Mouse (Mus musculus) kidney, embryonic 15.5 days (tissue): ENCODE measurements around the gene Zbtb34. TPM values are rescaled to one million over a fixed set of nuclear protein-coding genes. Genes with fewer than 3 reads are reported as not detected.
A peak's percentile ranks its signal among the peaks of the same experiment; 100 is the strongest.

Source experiments
- ATAC-seq: fragments of 200-750 bp; cut with Nextera tagmentation; replicated peaks from 2 replicates; pipeline ENCODE4 v1.8.0; 2017; ENCODE audit warnings: moderate TSS enrichment; ENCODE audit not compliant: low FRiP score
- H3K27ac ChIP-seq: fragments of 300-500 bp; sonication (generic); 2 replicates; pipeline ENCODE4 v1.5.1; 2015; ENCODE audit warnings: mild to moderate bottlenecking, inconsistent platforms
- H3K27me3 ChIP-seq: fragments of 300-500 bp; sonication (generic); 2 replicates; pipeline ENCODE4 v1.6.1; 2015; ENCODE audit warnings: inconsistent platforms
- H3K36me3 ChIP-seq: fragments of 300-500 bp; sonication (generic); 2 replicates; pipeline ENCODE4 v1.6.1; 2015; ENCODE audit warnings: inconsistent platforms
- H3K4me1 ChIP-seq: fragments of 300-500 bp; sonication (generic); 2 replicates; pipeline ENCODE4 v1.6.1; 2015; ENCODE audit warnings: inconsistent platforms
- H3K4me2 ChIP-seq: fragments of 300-500 bp; sonication (generic); 2 replicates; pipeline ENCODE4 v1.6.1; 2015; ENCODE audit warnings: moderate library complexity, mild to moderate bottlenecking, inconsistent platforms
- H3K4me3 ChIP-seq: fragments of 300-500 bp; sonication (generic); replicated peaks from 2 replicates; pipeline ENCODE4 v1.5.1; 2015; ENCODE audit warnings: mild to moderate bottlenecking, inconsistent platforms
- H3K9ac ChIP-seq: fragments of 300-500 bp; sonication (generic); 2 replicates; pipeline ENCODE4 v1.6.1; 2015; ENCODE audit warnings: mild to moderate bottlenecking, inconsistent platforms
- H3K9me3 ChIP-seq: fragments of 300-500 bp; sonication (generic); replicated peaks from 2 replicates; pipeline ENCODE4 v1.6.1; 2016; ENCODE audit warnings: inconsistent platforms
- WGBS: fragments of 180-500 bp; shearing (Covaris S2); methylation state at CpG from one replicate; pipeline ENCODE4 v1.1.7; 2015; ENCODE audit warnings: mixed read lengths; 5-methylcytosine and 5-hydroxymethylcytosine counted together
- microRNA-seq: library from miRNA; unstranded; fragments of <30 nt; microRNA quantifications from one replicate; pipeline ENCODE4, GENCODE M21; 2016
- polyA plus RNA-seq: library from polyadenylated mRNA; unstranded; fragments of >200 nt; fragmentation: Nextera tagmentation; extraction: Ambion mirVana; gene quantifications from 2 replicates; pipeline ENCODE4 v1.2.1, GENCODE M21; 2015

Gene Zbtb34
- polyA plus RNA-seq, 1 experiment from 2014 or later = 6.0 TPM

DNA sequence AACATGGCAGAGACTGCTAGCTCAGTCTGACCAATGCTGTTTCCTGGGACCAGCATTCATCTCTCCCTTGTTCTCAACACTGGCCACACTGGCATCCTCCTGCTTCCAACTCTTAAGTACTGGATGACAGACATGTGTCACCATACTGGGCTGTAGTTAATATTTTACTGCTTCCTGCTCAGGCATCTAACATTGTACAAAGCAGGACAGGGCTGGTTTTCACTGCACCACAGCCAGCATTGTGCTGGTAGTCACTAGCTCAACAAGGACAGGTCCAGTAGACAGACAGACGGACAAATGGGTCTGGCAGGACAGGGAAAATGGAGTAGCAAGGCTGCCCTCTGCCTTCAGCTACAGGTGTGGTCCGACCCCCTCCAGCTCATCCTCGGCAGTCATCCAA is 70.6 kb downstream of the Zbtb34 start:
- no peak overlapping the region for H3K4me3 ChIP-seq
- 68% methylated on average over 3 of the region's 3 CpGs for WGBS
- no peak overlapping the region for H3K4me2 ChIP-seq
- H3K9ac ChIP-seq = no peak overlapping the region
- H3K27me3 ChIP-seq = no peaks in the 10 kb centered on the region
- peak overlapping the region; percentile 70 for H3K27ac ChIP-seq
- ATAC-seq = peak; percentile 33
- peaks cover 23% of the 10 kb centered on the region for H3K4me1 ChIP-seq
- H3K36me3 ChIP-seq = no peaks in the 10 kb centered on the region
- no peaks in the 10 kb centered on the region for H3K9me3 ChIP-seq

DNA sequence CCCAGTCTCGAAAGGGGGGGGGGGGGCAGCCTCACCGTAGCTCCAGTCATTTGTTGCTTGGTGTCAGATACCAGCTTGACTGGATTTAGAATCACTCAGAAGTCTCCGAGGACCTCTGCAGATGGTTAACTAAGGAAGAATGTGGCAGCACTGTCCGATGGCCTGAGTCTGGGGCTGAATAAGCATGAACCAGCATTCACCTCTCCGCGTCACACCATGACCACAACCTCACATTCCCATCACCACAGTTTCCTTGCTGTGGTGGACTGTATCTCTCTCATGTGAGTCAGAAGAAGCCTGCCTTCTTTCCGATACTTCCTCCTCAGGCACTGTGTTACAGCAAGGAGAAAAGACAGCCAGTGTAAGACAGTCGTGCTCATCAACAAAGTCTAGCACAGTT is 71.9 kb downstream of the Zbtb34 start:
- Histone ChIP-seq H3K4me1 (peaks cover 24% of the 10 kb centered on the region), H3K9ac (no peak overlapping the region), H3K4me2 (no peak overlapping the region), H3K27me3 (no peaks in the 10 kb centered on the region), H3K36me3 (no peaks in the 10 kb centered on the region), H3K4me3 (no peak overlapping the region), H3K27ac (no peak overlapping the region), H3K9me3 (no peaks in the 10 kb centered on the region)
- WGBS = 82% methylated on average over 8 of the region's 8 CpGs
- ATAC-seq = no peak

DNA sequence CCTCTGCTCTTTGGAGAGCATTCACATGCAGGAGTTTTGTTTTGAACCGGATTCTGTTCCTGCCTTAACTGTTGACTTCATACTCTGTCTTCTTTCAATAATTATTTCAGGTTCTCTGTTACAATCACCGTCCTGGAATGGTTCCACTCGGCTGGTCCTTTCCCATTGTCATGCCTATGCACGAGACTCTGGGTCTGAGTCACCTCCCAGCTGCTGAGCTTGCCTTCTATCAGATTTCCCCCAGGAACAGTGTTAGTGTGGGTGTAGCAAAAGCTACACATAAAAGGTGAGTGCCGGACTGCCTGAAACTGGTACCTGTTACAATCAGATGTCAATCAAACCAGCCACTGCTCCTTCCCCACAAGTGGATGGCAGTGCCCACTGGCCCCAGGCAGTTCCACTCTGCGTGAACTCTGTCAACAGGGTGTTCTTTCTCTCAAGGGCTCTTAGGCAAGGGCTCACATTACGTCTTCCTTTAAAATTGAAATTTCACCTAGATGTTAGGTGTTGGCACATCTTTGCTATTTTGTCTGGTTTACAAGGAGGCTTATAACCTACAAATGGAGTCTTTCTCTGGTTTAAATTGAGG is 73.8 kb downstream of the Zbtb34 start:
- no peak for ATAC-seq
- H3K27me3 ChIP-seq = no peaks in the 10 kb centered on the region
- WGBS = 62% methylated on average over 7 of the region's 7 CpGs
- H3K9me3 ChIP-seq = no peaks in the 10 kb centered on the region
- H3K4me2 ChIP-seq = no peak overlapping the region
- no peak overlapping the region for H3K9ac ChIP-seq
- H3K4me1 ChIP-seq = peaks cover 36% of the 10 kb centered on the region
- no peak overlapping the region for H3K4me3 ChIP-seq
- peak overlapping the region; percentile 45 for H3K27ac ChIP-seq
- H3K36me3 ChIP-seq = no peaks in the 10 kb centered on the region

Small RNA genes lying within 50 kb of the gene (microRNA-seq; reads per million reads assigned to microRNA genes)
- gene Gm25998 = not detected

Other genes with a start within 250 kb of the Zbtb34 start
- 35.0 and 40.9 TPM in 2 replicates for gene Angptl2, start 215.3 kb downstream of the Zbtb34 start, polyA plus RNA-seq
- gene Ralgps1, start 59.8 kb downstream of the Zbtb34 start, polyA plus RNA-seq = 5.5 and 5.9 TPM in 2 replicates
- gene Zbtb43, start 37.2 kb upstream of the Zbtb34 start, polyA plus RNA-seq = 15.6 and 17.8 TPM in 2 replicates
- 1.1 and 1.2 TPM in 2 replicates for gene Lmx1b, start 209.2 kb upstream of the Zbtb34 start, polyA plus RNA-seq